Mouse (Mus musculus): ENCODE measurements around the gene Mybphl. TPM values are rescaled to one million over a fixed set of nuclear protein-coding genes. Genes with fewer than 3 reads are reported as not detected.
A peak's percentile ranks its signal among the peaks of the same experiment; 100 is the strongest.

Mybphl gene
- total RNA-seq, 2 experiments from 2014 or later, result not detected

DNA sequence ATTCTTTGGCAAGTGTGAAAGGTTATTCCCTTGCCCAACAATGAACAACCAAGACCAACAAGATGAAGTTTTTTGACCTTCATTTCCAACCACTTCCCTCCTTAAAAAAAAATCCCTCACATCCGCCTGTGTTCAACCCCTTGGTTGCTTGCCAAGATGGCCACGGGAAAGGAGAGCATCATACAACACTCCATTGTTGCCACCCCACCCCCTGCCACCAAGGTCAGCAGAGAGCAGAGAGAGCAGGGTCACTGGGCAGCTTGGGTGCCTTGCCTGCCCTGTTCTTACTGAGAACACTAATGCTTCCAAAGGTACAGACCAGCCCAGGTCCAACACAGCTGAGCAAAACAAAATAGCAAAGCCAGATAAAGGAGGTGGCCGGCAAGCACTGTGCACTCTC is 7.6 kb downstream of the Mybphl start:
- peak; percentile 43 for DNase-seq

- no peak for DNase-seq
Measured at GRCm38 (mm10) chr3:108372691-108373090, 8.0 kb downstream of the Mybphl start.

GRCm38 (mm10) chr3:108378875-108379663 is 14.4 kb downstream of the Mybphl start:
- DNase-seq, result no peak

DNA sequence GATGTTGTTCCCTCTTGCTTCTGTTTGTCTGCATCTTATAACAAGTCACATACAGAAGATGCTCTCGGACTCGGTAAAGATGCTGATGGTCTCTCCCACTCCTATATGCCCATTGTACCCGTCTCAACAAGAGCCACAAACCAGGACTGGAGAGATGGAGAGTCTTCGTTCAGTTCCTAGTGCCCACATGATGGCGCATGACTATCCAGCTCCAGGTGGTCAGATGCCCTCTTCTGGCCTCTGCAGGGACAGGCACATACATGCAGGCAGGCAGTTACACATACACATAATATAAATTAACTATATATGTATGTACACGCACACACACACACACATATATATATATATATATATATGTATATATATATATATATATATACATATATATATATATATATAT is 16.0 kb downstream of the Mybphl start:
- DNase-seq, result no peak

DNA sequence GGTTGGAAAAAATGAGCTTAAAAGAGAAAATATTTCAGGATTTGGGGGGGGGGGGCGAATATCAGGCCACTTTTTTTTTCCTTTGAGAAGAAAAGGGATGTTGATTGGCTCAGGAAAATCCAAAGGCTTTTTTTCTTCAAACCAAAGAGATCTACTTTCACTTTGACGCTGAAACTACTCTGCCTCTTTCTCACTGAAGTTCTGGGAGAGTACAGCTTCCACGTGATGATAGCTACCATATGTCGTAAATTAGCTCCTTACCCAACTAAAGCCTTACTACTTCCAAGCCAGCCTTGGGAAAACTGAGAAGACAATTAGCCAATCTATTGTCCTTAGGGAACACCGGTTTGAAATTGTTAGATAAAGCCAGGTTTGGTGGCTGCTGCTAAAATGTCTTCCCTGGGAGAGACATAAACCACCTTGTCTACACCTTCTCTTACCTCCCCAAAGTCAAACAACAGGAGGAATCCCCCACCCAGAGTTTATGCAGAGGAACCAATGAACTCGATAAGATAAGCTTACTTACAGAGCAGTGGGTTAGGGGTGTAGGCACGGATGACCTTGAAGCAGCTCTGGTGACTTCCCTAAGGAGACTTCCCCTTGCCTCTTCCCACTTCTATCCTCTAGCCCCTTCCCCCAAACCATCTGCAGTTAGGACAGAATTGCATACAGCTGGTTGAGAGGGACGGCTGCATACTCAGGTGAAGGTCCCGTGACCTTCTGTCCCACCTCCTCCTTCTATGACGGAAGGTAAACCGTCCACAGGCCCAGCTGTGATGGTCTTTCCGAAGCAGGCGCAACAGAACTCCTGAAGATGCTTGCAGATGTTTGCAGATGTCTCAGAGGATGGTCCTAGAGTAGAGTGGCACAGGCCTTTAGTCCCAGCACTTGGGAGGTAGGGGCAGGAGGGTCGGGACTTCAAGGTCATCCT is 17.5 kb downstream of the Mybphl start:
- DNase-seq, result no peak

DNA sequence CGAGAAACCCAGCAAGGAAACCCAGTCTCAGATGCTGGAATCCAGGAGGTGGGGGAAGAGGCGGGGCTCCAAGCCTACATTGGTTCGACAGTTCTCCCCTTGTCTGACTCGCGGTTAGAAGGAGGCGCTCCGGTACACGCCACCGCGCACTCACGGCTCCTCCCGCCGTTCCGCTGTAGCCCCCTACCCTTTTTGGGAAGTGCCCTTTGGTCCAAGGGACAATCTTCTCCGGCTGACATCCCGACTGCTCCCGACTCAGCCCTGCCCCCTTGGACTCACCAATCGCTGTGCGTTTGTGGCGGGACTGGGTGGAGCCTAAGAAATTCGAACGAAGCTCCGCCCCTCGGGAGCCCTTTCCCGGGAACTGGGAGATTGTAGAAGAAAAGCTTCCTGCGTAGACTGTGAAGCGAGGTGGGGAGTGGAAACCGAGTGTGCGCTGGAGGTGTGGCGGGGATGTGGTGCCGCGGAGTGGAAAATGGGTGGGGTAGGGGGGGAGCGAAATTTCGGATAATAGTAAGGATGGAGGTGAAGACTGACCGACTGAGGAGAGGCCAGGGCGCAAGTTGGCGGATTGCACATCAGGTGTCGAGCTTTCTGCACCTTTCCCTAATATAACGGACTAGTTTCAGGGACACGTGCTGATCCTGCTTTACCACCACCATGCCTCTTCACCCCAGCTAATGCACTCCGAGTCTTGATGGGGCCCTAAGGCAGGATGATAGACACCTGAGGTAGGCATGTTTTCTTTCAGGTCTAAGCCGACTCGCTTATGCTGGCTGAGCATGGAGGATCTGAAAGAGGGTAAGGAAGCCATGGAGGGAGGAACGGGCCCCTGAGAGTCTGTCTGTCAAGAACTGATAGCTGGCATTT is 19.0 kb downstream of the Mybphl start, which contains the start of gene Psrc1:
TSS of gene Psrc1 (plus strand) at position 355 of the 870 bp plus-strand sequence.
- DNase-seq, result peak; percentile 94

DNA sequence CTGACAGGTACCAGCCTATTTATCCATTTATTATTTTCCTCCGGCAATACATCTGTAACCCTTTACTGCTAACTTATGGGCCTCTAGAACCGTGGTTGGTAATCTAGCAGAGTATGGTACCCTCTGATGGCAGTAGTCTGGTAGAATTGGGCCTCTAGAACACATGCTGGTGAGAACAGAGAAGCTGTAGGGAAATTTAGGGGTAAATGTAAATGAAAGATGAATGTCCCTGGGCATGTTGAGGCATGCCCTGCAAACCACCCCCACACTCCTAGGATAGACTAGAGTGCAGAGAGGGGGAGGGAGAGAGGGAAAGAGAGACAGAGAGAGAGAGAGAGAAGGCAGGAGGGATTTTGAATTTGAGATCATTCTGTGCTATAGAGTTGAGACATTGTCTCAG is 19.7 kb downstream of the Mybphl start:
- no peak for DNase-seq

- DNase-seq, result no peak
Measured at GRCm38 (mm10) chr3:108386186-108386585, 21.5 kb downstream of the Mybphl start.

DNA sequence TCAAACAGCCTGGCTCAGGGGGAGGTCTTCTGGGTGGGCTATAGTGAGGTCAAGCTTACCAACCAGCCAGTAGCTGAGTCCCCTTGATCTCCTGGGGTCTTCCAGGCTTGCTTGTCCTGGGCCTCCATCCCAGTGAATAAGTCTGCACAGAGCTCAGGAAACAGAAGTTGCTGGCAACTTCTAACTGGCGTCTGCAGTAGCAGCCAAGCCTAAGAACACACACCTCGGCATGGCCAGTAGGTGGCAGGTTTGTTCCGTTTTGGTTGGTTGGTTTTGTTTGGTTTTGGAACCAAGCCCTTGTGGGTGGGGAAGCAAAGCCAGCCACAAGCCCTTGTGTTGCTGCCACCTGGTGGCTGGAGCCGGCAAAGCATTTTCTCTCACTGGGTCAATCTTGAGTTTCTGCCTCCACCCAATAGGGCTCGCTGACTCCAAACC is 24.4 kb downstream of the Mybphl start:
- DNase-seq, result peak; percentile 98

GRCm38 (mm10) chr3:108392299-108392698 is 27.6 kb downstream of the Mybphl start:
- no peak for DNase-seq

DNA sequence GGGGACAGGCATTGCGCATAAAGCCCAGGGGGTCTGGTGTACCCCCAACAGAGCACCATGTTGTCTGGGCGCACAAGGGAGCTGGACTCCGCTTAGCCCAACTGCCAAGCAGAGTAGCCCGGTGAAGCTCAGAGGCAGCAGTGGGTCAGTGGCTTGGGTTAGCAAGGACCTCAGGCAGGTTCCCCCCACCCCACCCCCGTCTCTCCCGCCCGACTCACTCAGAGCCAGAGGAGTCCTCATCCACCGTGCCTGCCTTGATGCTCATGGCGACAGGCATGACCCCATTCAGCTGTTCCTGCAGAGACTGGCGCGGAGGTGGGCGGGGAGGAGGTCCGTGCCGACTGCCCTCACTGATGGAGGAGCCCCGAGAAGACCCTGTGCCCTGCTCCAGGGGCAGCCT is 28.1 kb downstream of the Mybphl start:
- no peak for DNase-seq

DNA sequence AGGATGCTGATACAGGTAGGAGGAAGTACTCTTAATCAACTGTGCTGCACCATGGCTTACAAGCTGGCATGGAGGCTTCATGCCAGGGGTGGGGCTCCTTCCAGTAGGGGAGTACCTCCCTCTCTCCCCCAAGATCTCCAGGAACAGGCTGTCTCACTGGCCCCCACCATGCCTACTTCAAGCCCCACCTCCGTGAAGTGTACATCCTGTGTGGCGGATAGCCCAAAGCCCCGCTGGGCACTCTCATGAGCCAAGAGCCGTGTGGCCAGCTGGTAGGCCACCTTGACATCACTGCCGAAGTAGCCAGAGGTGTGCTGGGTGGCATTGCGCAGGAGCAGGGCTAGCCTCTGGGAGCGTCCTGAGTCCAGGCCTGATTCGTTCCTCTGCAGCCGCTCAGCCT is 33.6 kb downstream of the Mybphl start:
- no peak for DNase-seq

- no peak for DNase-seq
Measured at GRCm38 (mm10) chr3:108400442-108400841, 35.7 kb downstream of the Mybphl start.

GRCm38 (mm10) chr3:108401692-108402527 is 37.2 kb downstream of the Mybphl start:
- peak; percentile 93 for DNase-seq

DNA sequence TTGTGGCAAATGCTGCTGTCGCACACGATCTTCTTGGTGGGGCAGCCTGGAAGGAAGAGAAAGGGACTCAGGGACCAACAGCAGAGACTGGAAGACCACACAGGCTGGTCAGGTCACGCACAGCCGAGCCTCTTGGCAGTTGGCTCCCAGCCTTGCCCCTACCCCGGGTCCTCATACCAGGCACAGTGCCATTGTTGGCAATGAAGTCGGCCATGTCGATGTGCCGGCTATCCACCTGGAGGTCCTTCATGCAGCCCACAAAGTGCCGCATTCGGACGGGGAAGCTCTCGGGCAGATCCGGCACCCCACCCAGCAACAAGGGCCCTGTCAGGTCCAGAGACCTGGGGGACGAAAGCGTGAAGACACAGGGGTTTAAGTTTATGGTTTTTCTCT is 37.8 kb downstream of the Mybphl start:
- DNase-seq, result no peak

- no peak for DNase-seq
Measured at GRCm38 (mm10) chr3:108405536-108406305, 41.0 kb downstream of the Mybphl start.

DNA sequence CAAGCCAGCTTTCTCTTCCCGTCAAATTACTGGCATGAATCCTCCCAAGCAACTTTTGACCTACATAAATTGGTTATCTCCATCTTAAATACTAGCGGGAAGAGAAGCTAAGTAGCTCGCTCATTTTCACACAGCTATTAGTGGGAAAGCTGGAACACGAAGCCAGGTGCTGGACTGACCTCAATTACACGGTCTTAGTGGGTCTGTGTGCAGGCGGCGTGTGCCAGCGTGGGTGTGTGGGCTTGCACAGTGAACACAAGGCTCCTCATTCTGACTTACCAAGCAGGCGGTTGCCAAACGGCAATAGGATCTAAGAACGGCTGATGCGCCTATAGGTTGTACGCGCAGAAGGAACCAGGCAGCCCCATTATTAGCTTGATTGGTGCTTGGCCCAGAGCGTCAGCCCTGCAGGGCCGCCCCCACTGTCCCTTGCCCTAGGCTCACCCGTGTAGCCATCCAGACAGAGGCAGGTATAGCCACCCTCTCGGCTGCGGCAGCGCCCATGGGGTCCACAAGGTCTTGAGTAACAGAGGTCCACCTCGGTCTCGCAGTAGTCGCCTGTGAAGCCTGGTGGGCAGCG is 41.7 kb downstream of the Mybphl start:
- DNase-seq, result no peak

GRCm38 (mm10) chr3:108408517-108409008 is 43.9 kb downstream of the Mybphl start:
- DNase-seq, result no peak

GRCm38 (mm10) chr3:108409656-108410358 is 45.1 kb downstream of the Mybphl start:
- no peak for DNase-seq

Data from adrenal gland, postnatal 10 days (tissue).